ENCODE assay signal across 13 mouse cellular contexts in the genomic region with DNA sequence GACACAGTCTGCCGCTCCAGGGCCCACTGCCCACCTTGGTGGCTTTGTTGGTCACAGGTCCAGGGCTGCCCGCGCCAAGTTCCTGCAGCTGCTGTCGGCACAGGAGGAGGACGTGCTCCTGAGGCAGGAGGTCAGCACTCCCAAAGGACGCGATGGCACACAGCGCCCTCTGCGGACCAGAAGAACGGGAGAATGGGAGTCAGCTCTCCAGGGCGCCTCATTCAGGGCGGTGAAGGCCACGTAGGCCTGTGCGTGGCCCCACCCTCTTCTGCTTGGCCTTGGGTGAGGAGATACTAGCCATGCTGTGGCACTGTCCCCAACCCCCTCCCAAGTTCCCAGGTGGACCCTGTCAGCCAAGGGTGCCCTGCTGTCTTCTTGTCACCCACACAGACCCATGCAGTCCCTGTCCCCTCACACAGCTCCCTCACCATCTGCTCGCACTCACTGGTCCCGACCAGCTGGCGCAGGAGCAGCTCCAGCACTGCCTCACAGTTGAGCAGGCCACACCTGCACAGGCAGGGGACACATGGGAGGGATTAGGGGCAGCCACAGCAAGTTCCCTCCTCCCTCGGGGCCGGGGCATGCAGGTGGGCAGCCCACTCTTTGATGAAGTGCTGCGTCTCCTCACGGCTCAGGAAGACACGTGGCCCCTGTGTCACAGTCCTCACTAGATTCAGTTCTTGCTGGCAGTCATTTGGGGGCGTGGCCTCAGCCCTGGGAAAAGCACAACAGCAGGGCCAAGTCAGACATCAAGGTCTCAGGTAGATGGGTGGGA. TPM values are rescaled to one million over a fixed set of nuclear protein-coding genes. Genes with fewer than 3 reads are reported as not detected.
DNase-seq lines count a peak whose midpoint lies in the region; ATAC-seq and TF ChIP-seq lines count a peak whose summit lies in the region.
"Had no signal": no experiment of that assay in that cellular context is flagged by ENCODE, and none has a peak within 500 bp of the region (broad histone marks: within the 10 kb centered on the region; RNA-seq: fewer than 3 reads in every experiment).

No protein-coding gene starts in this region.

- ATAC-seq in forebrain, postnatal 0 days: no peak
- ATAC-seq in forebrain, embryonic 13.5 days: no peak
- ATAC-seq in megakaryocyte, adult 5-6 weeks (ENCODE audit: poor library complexity, severe bottlenecking): no peak

- H3K9ac ChIP-seq in forebrain, postnatal 0 days: no peak overlapping the region
- no peak overlapping the region for H3K9ac ChIP-seq in forebrain, embryonic 13.5 days

- no peak overlapping the region for H3K4me2 ChIP-seq in forebrain, postnatal 0 days (ENCODE audit: low read depth)
- H3K4me2 ChIP-seq in forebrain, embryonic 13.5 days: no peak overlapping the region

- peaks cover 53% of the 10 kb centered on the region for H3K36me3 ChIP-seq in forebrain, postnatal 0 days (ENCODE audit: insufficient read depth)
- H3K36me3 ChIP-seq in forebrain, embryonic 13.5 days (ENCODE audit: poor library complexity, severe bottlenecking): peaks cover 64% of the 10 kb centered on the region
- H3K36me3 ChIP-seq in megakaryocyte, embryonic 14.5 days (replicated peaks; ENCODE audit: low read length): peaks cover 68% of the 10 kb centered on the region

- WGBS in forebrain, postnatal 0 days: 71% methylated on average over 23 of the region's 23 CpGs
- WGBS in forebrain, embryonic 13.5 days: 79% methylated on average over 23 of the region's 23 CpGs

- 0 out of 2 replicates have a peak, but pooled peaks have one; percentile 6 for TF ChIP-seq CTCF in forebrain, postnatal 0 days (IDR thresholded peaks at IDR 0.05; ENCODE audit: low read depth)

- H3K4me1 ChIP-seq in forebrain, postnatal 0 days (ENCODE audit: insufficient read depth): peaks cover 7% of the 10 kb centered on the region; the same call in 1 of the 2 replicates
- peaks cover 8% of the 10 kb centered on the region for H3K4me1 ChIP-seq in forebrain, embryonic 13.5 days
- peaks cover 33% of the 10 kb centered on the region for H3K4me1 ChIP-seq in megakaryocyte, embryonic 14.5 days

- H3K27ac ChIP-seq in forebrain, postnatal 0 days (ENCODE audit: low read depth, low read length): no peak overlapping the region
- no peak overlapping the region for H3K27ac ChIP-seq in forebrain, embryonic 13.5 days

- no peak for DNase-seq in forebrain, postnatal 0 days
- peak; percentile 34 for DNase-seq in brain, adult 2 months (ENCODE audit: low read depth, low spot score)
- peak; percentile 71 for DNase-seq in thymus, postnatal 0 days (ENCODE audit: low spot score)
- DNase-seq in frontal cortex, postnatal 36 days (ENCODE audit: low spot score in 2 of 2): no peak
- DNase-seq in kidney, adult 18-20 months: no peak
- DNase-seq: gastrocnemius, postnatal 25 days; left cerebral cortex, postnatal 4 days; lung, postnatal 36 days; right cerebral cortex, postnatal 14 days had no signal

- no peaks in the 10 kb centered on the region for H3K9me3 ChIP-seq in forebrain, postnatal 0 days (ENCODE audit: low read length)
- H3K9me3 ChIP-seq in forebrain, embryonic 13.5 days (replicated peaks): no peaks in the 10 kb centered on the region
- H3K9me3 ChIP-seq in megakaryocyte, embryonic 14.5 days: no peaks in the 10 kb centered on the region

- H3K27me3 ChIP-seq in forebrain, postnatal 0 days (ENCODE audit: insufficient read depth, low read length): no peaks in the 10 kb centered on the region
- H3K27me3 ChIP-seq in forebrain, embryonic 13.5 days: no peaks in the 10 kb centered on the region
- H3K27me3 ChIP-seq in megakaryocyte, embryonic 14.5 days (replicated peaks): peaks cover 2% of the 10 kb centered on the region

- H3K4me3 ChIP-seq in forebrain, postnatal 0 days (ENCODE audit: low read depth, low read length): no peak overlapping the region
- H3K4me3 ChIP-seq in forebrain, embryonic 13.5 days: no peak overlapping the region
- H3K4me3 ChIP-seq in megakaryocyte, embryonic 14.5 days (replicated peaks): peak overlapping the region; percentile 38
- H3K4me3 ChIP-seq: myocyte had no signal

RNA-seq across cellular contexts. Expression of gene Tepsin, which starts 5.5 kb away (rescaled TPM):
- total RNA-seq in forebrain, postnatal 0 days (2014; rRNA removed): 19.0 and 25.8 TPM in 2 replicates
- 12.7 and 14.8 TPM in 2 replicates for polyA plus RNA-seq in forebrain, postnatal 0 days (2015; fragmentation: Nextera tagmentation; extraction: Ambion mirVana)
- 18.0 and 19.0 TPM in 2 replicates for polyA plus RNA-seq in forebrain, embryonic 13.5 days (2015; fragmentation: Nextera tagmentation; extraction: Ambion mirVana)
- polyA plus RNA-seq in megakaryocyte, embryonic 14.5 days (2012; ENCODE audit: insufficient read depth, low replicate concordance): 16.1 and 46.5 TPM in 2 replicates
- total RNA-seq in megakaryocyte, adult 5-6 weeks (2015): 13.4 and 14.3 TPM in 2 replicates
- 14.8 and 18.8 TPM in 2 replicates for total RNA-seq in megakaryocyte, adult 5-6 weeks (2017)
- polyA plus RNA-seq in thymus, postnatal 0 days (2015; fragmentation: Nextera tagmentation; extraction: Ambion mirVana): 12.3 and 13.2 TPM in 2 replicates

RNA-seq across cellular contexts. Expression of gene Ndufaf8, which starts 5.7 kb away (rescaled TPM):
- 16.7 and 32.2 TPM in 2 replicates for total RNA-seq in forebrain, postnatal 0 days (2014; rRNA removed)
- polyA plus RNA-seq in forebrain, postnatal 0 days (2015; fragmentation: Nextera tagmentation; extraction: Ambion mirVana): 58.1 and 74.8 TPM in 2 replicates
- polyA plus RNA-seq in forebrain, embryonic 13.5 days (2015; fragmentation: Nextera tagmentation; extraction: Ambion mirVana): 59.2 and 60.5 TPM in 2 replicates
- polyA plus RNA-seq in megakaryocyte, embryonic 14.5 days (2012; ENCODE audit: insufficient read depth, low replicate concordance): 49.5 and 106 TPM in 2 replicates
- 9.6 and 21.6 TPM in 2 replicates for total RNA-seq in megakaryocyte, adult 5-6 weeks (2015)
- total RNA-seq in megakaryocyte, adult 5-6 weeks (2017): 11.7 and 16.2 TPM in 2 replicates
- polyA plus RNA-seq in thymus, postnatal 0 days (2015; fragmentation: Nextera tagmentation; extraction: Ambion mirVana): 112 and 121 TPM in 2 replicates

RNA-seq across cellular contexts. Expression of gene Cep131, which starts 6.4 kb away (rescaled TPM):
- total RNA-seq in forebrain, postnatal 0 days (2014; rRNA removed): 18.3 and 21.4 TPM in 2 replicates
- polyA plus RNA-seq in forebrain, postnatal 0 days (2015; fragmentation: Nextera tagmentation; extraction: Ambion mirVana): 21.0 and 22.0 TPM in 2 replicates
- polyA plus RNA-seq in forebrain, embryonic 13.5 days (2015; fragmentation: Nextera tagmentation; extraction: Ambion mirVana): 26.9 and 28.8 TPM in 2 replicates
- 1.5 and 10.4 TPM in 2 replicates for polyA plus RNA-seq in megakaryocyte, embryonic 14.5 days (2012; ENCODE audit: insufficient read depth, low replicate concordance)
- 5.2 and 5.8 TPM in 2 replicates for total RNA-seq in megakaryocyte, adult 5-6 weeks (2015)
- 9.3 and 16.3 TPM in 2 replicates for total RNA-seq in megakaryocyte, adult 5-6 weeks (2017)
- 9.5 and 11.2 TPM in 2 replicates for polyA plus RNA-seq in thymus, postnatal 0 days (2015; fragmentation: Nextera tagmentation; extraction: Ambion mirVana)

RNA-seq across cellular contexts. Expression of gene Aatk, which starts 46.0 kb away (rescaled TPM):
- total RNA-seq in forebrain, postnatal 0 days (2014; rRNA removed): 104 and 110 TPM in 2 replicates
- 27.3 and 31.7 TPM in 2 replicates for polyA plus RNA-seq in forebrain, postnatal 0 days (2015; fragmentation: Nextera tagmentation; extraction: Ambion mirVana)
- polyA plus RNA-seq in forebrain, embryonic 13.5 days (2015; fragmentation: Nextera tagmentation; extraction: Ambion mirVana): 6.8 and 8.4 TPM in 2 replicates
- polyA plus RNA-seq in megakaryocyte, embryonic 14.5 days (2012; ENCODE audit: insufficient read depth, low replicate concordance): 4.9 and 5.4 TPM in 2 replicates
- total RNA-seq in megakaryocyte, adult 5-6 weeks (2015): 3.4 and 5.7 TPM in 2 replicates
- 4.4 and 5.2 TPM in 2 replicates for total RNA-seq in megakaryocyte, adult 5-6 weeks (2017)
- 0.21 and 0.31 TPM in 2 replicates for polyA plus RNA-seq in thymus, postnatal 0 days (2015; fragmentation: Nextera tagmentation; extraction: Ambion mirVana)

RNA-seq across cellular contexts. Expression of gene Slc38a10, which starts 58.1 kb away (rescaled TPM):
- total RNA-seq in forebrain, postnatal 0 days (2014; rRNA removed): 114 and 147 TPM in 2 replicates
- 90.4 and 97.0 TPM in 2 replicates for polyA plus RNA-seq in forebrain, postnatal 0 days (2015; fragmentation: Nextera tagmentation; extraction: Ambion mirVana)
- polyA plus RNA-seq in forebrain, embryonic 13.5 days (2015; fragmentation: Nextera tagmentation; extraction: Ambion mirVana): 76.8 and 92.2 TPM in 2 replicates
- polyA plus RNA-seq in megakaryocyte, embryonic 14.5 days (2012; ENCODE audit: insufficient read depth, low replicate concordance): 80.2 and 247 TPM in 2 replicates
- 23.4 and 27.7 TPM in 2 replicates for total RNA-seq in megakaryocyte, adult 5-6 weeks (2015)
- 31.9 and 32.6 TPM in 2 replicates for total RNA-seq in megakaryocyte, adult 5-6 weeks (2017)
- 58.9 and 60.9 TPM in 2 replicates for polyA plus RNA-seq in thymus, postnatal 0 days (2015; fragmentation: Nextera tagmentation; extraction: Ambion mirVana)

Comparison
In these comparisons a context has a peak if more than half of its experiments do, and no peak if none do; other contexts are left out.
1. DNase-seq: peak in brain, adult 2 months (single experiment) and thymus, postnatal 0 days (single experiment); none in forebrain, postnatal 0 days (single experiment), frontal cortex, postnatal 36 days (0 of 2) and kidney, adult 18-20 months (single experiment).